In genomic region chr2:46666084-46666989, GRCm38 (mm10) we compare ENCODE assay signal across 12 mouse cellular contexts.
DNase-seq lines count a peak whose midpoint lies in the region; ATAC-seq and TF ChIP-seq lines count a peak whose summit lies in the region.
"Had no signal": no experiment of that assay in that cellular context is flagged by ENCODE, and none has a peak within 500 bp of the region (broad histone marks: within the 10 kb centered on the region; RNA-seq: fewer than 3 reads in every experiment).

No protein-coding gene starts in this region.

- no peaks in the 10 kb centered on the region for H3K27me3 ChIP-seq in embryonic facial prominence, embryonic 11.5 days (ENCODE audit: control insufficient read depth, insufficient read depth, low read length)
- H3K27me3 ChIP-seq in embryonic facial prominence, embryonic 10.5 days (replicated peaks; ENCODE audit: low read depth, poor library complexity, severe bottlenecking) = no peaks in the 10 kb centered on the region
- H3K27me3 ChIP-seq in hindbrain, embryonic 10.5 days (ENCODE audit: insufficient read depth, poor library complexity, severe bottlenecking) = no peaks in the 10 kb centered on the region
- no peaks in the 10 kb centered on the region for H3K27me3 ChIP-seq in midbrain, embryonic 13.5 days

- 39% methylated on average over 10 of the region's 10 CpGs for WGBS in embryonic facial prominence, embryonic 11.5 days
- WGBS in embryonic facial prominence, embryonic 10.5 days = 48% methylated on average over 10 of the region's 10 CpGs
- 30% methylated on average over 10 of the region's 10 CpGs for WGBS in hindbrain, embryonic 10.5 days
- WGBS in midbrain, embryonic 13.5 days = 12% methylated on average over 10 of the region's 10 CpGs

- no peaks in the 10 kb centered on the region for H3K9me3 ChIP-seq in embryonic facial prominence, embryonic 11.5 days (replicated peaks; ENCODE audit: control insufficient read depth, low read length)
- no peaks in the 10 kb centered on the region for H3K9me3 ChIP-seq in embryonic facial prominence, embryonic 10.5 days
- no peaks in the 10 kb centered on the region for H3K9me3 ChIP-seq in hindbrain, embryonic 10.5 days
- H3K9me3 ChIP-seq in midbrain, embryonic 13.5 days = no peaks in the 10 kb centered on the region
- H3K9me3 ChIP-seq: heart, embryonic 10.5 days had no signal

- no peaks in the 10 kb centered on the region for H3K4me1 ChIP-seq in embryonic facial prominence, embryonic 11.5 days (ENCODE audit: control insufficient read depth, insufficient read depth, low read length)
- peaks cover 20% of the 10 kb centered on the region for H3K4me1 ChIP-seq in embryonic facial prominence, embryonic 10.5 days
- H3K4me1 ChIP-seq in hindbrain, embryonic 10.5 days (replicated peaks) = peaks cover 45% of the 10 kb centered on the region
- peaks cover 23% of the 10 kb centered on the region for H3K4me1 ChIP-seq in midbrain, embryonic 13.5 days (replicated peaks)
- H3K4me1 ChIP-seq: heart, embryonic 10.5 days had no signal

- H3K4me3 ChIP-seq in embryonic facial prominence, embryonic 11.5 days (ENCODE audit: low read depth, low read length) = no peak overlapping the region
- no peak overlapping the region for H3K4me3 ChIP-seq in embryonic facial prominence, embryonic 10.5 days
- no peak overlapping the region for H3K4me3 ChIP-seq in hindbrain, embryonic 10.5 days
- H3K4me3 ChIP-seq in midbrain, embryonic 13.5 days (replicated peaks) = no peak overlapping the region
- H3K4me3 ChIP-seq in left cerebral cortex, adult 2 months = no peak overlapping the region
- H3K4me3 ChIP-seq: heart, embryonic 10.5 days had no signal

- no peak overlapping the region for H3K4me2 ChIP-seq in embryonic facial prominence, embryonic 11.5 days (ENCODE audit: low read depth, low read length)
- peak overlapping the region; percentile 29 for H3K4me2 ChIP-seq in midbrain, embryonic 13.5 days (replicated peaks)

- no peak overlapping the region for H3K9ac ChIP-seq in embryonic facial prominence, embryonic 11.5 days (replicated peaks; ENCODE audit: low read length)
- H3K9ac ChIP-seq in midbrain, embryonic 13.5 days (replicated peaks) = no peak overlapping the region
- H3K9ac ChIP-seq: liver, postnatal 0 days had no signal

- no peak overlapping the region for H3K27ac ChIP-seq in embryonic facial prominence, embryonic 11.5 days (replicated peaks; ENCODE audit: low read depth, low read length)
- H3K27ac ChIP-seq in embryonic facial prominence, embryonic 10.5 days (replicated peaks) = no peak overlapping the region; the same call in 1 of the 2 replicates
- peak overlapping the region; percentile 66 for H3K27ac ChIP-seq in hindbrain, embryonic 10.5 days
- H3K27ac ChIP-seq in midbrain, embryonic 13.5 days = peak overlapping the region; percentile 45; the same call in 1 of the 2 replicates
- no peak overlapping the region for H3K27ac ChIP-seq in left cerebral cortex, adult 2 months
- H3K27ac ChIP-seq: heart, embryonic 10.5 days had no signal

- H3K36me3 ChIP-seq in embryonic facial prominence, embryonic 11.5 days (replicated peaks; ENCODE audit: control insufficient read depth, insufficient read depth, low read depth, low read length) = no peaks in the 10 kb centered on the region
- H3K36me3 ChIP-seq in embryonic facial prominence, embryonic 10.5 days (replicated peaks) = no peaks in the 10 kb centered on the region
- no peaks in the 10 kb centered on the region for H3K36me3 ChIP-seq in hindbrain, embryonic 10.5 days
- H3K36me3 ChIP-seq in midbrain, embryonic 13.5 days = no peaks in the 10 kb centered on the region
- H3K36me3 ChIP-seq: heart, embryonic 10.5 days had no signal

- intact Hi-C loops in left cerebral cortex, adult 2 months (cut with DNase I) = no loop called here

- TF ChIP-seq CTCF in left cerebral cortex, adult 2 months (IDR thresholded peaks at IDR 0.05) = no peak

- no peak for DNase-seq in embryonic facial prominence, embryonic 11.5 days (ENCODE audit: low spot score)
- DNase-seq in embryonic facial prominence, embryonic 10.5 days (ENCODE audit: low spot score) = no peak
- DNase-seq in brain, adult 2 months (ENCODE audit: low read depth, low spot score) = peak; percentile 16
- DNase-seq in hindbrain, embryonic 10.5 days (ENCODE audit: low spot score) = peak; percentile 24
- no peak for DNase-seq in kidney, postnatal 10 days
- no peak for DNase-seq in frontal cortex, postnatal 14 days (ENCODE audit: low spot score in 2 of 2)
- no peak for DNase-seq in left cerebral cortex, adult 2 months (ENCODE audit: extremely low spot score in 1 of 2, low spot score in 2 of 2)
- DNase-seq: cerebellum, adult 9-11 months; kidney, postnatal 14 days; liver, postnatal 0 days had no signal

- 0 out of 2 replicates have a peak, but pooled peaks have one; percentile 66 for ATAC-seq in embryonic facial prominence, embryonic 11.5 days (replicated peaks; ENCODE audit: insufficient number of reproducible peaks, low FRiP score, low TSS enrichment, low read depth)
- ATAC-seq in midbrain, embryonic 13.5 days = peak; percentile 77
- ATAC-seq: liver, postnatal 0 days had no signal

Comparison
In these comparisons a context has a peak if more than half of its experiments do, and no peak if none do; other contexts are left out.
1. DNase-seq: peak in brain, adult 2 months (single experiment) and hindbrain, embryonic 10.5 days (single experiment); none in embryonic facial prominence, embryonic 11.5 days (single experiment), embryonic facial prominence, embryonic 10.5 days (single experiment), kidney, postnatal 10 days (single experiment), frontal cortex, postnatal 14 days (0 of 2) and left cerebral cortex, adult 2 months (0 of 2).
2. H3K27ac ChIP-seq: peak in hindbrain, embryonic 10.5 days (single experiment) and midbrain, embryonic 13.5 days (single experiment); none in embryonic facial prominence, embryonic 11.5 days (single experiment), embryonic facial prominence, embryonic 10.5 days (single experiment) and left cerebral cortex, adult 2 months (single experiment).